Mouse (Mus musculus): ENCODE data around the gene Cdkl5.
A peak's percentile ranks its signal among the peaks of the same experiment; 100 is the strongest.

The Cdkl5 gene

DNA sequence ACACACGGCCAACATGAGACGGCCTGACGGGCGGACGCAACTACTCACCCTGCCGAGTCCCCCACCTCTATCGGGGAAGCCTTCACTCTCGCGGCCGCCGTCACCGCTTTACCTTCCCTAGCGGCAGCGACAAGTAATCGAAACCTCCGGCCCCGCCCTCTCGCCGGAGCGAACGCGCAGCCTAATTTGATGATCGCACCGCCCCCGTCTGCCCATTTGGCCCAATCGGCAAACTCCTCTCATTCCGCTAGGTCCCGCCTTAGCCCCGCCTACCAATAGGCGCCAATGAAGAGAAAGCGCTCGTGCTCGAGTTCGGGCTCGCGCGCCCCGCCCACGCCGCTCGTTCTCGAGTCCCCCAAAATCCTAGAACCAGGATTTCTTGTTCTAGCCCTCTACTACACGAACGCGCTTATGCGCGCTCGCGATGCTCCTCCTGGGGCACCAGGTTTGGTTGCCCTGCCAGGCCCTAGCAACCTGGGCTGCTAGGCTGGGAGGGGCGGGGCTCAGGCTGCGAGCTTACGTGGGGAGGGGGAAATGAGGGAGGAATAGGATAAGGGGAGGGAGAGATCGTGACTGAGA lies at the start of gene Cdkl5:
TSS of gene Cdkl5 (minus strand) at position 162 of the 579 bp plus-strand sequence.
- peak; percentile 91 for DNase-seq

DNA sequence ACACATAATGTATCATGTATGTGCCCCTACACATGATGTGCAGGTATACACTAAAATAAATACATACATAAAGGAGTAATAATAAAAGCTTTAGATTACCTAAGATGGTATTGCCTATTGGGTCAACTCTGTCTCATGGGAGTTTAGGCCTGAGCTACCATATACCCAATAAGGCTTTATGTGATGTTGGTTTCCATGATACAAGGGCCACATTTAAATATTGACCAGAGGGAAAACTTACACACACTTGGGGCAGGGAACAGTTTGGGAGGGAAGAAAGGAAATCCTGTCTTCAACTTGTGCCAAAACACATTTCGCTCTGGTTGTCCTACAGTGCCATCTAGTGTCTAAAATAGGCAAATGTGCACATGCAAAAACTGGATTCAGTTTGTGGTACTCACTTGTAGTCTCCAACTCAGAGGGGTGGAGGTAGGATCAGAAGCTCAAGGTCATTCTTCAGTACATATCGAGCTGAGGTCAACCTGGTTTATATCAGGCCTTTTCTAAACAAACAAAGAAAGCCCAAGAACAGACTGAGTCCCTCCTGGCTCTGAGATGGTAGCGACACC lies 38.8 kb upstream of the Cdkl5 start:
- DNase-seq = peak; percentile 8

DNA sequence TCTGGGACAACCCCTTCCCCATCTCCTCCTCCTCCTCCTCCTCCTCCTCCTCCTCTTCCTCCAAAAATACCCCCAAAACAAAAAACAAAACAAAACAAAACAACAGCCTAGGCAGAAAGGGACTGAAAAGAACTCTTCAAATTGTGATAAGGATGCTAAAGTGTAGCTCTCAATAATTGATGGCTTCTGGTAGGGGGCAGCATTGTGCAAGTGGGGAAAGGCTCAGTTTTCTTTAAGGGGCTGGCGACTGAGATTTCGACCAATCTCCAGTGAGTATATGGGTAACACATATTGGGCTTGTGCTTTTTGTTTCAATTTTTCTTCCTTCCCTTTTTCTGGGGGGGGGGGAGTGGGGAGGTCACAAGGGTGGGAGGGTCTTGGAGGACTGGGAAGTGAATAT lies 37.9 kb upstream of the Cdkl5 start:
- DNase-seq = no peak

DNA sequence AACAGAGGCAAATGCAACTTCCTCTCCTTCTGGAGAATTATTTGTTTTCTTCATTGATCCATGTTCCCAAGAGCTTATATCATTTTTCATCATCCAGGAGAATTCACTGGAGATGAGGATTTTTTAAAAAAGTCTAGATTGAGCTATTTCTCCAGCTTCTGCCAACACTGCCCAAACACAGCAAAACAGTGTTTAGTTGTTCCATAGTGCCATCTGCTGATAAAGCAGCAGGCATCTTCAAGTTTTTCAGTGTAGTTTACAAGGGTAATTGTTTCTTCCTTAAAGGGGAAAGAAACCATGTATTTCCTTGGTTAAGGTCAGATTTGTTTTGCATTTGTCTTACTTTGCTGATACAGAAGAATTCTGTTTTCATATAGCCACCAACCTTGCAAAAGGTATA lies 35.7 kb upstream of the Cdkl5 start:
- no peak for DNase-seq

DNA sequence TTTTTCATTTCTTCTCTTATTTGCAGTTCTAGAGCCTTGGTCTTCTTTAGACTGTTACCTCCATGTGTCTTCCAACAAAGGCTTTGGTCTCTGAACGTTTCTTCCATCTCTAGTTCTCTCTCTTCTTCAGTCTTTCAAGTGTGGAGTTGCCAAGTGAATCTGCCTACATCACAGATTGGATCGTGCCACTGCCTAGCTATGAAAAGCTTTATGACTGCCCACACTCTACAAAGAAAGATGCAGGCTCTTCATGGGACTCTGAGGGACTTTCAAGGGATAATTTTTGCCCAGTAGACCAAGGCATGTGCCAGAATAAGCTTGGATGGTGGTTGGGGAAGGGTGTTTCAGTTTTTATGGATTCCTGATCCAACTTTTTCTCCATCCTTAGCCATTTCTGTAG lies 30.0 kb upstream of the Cdkl5 start:
- DNase-seq = no peak

DNA sequence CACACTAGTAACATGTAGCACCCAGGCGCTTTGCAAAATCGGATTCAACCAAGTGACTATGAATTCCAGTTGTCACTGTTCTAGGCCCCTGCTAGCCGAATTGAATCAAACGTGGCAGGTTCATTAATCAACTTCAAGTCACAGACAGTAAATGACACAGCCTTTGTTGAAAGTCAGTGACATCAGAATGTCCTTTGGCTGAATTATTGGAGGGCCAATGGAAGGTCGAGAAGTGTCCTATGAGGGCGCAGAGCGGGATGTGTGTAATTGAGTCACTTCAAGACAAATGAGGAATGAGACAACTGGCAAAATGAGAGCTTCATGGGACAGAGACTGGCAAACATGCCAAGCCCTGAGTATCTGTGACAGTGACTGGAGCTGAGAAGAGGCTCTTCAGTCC lies 27.0 kb upstream of the Cdkl5 start:
- no peak for DNase-seq

DNA sequence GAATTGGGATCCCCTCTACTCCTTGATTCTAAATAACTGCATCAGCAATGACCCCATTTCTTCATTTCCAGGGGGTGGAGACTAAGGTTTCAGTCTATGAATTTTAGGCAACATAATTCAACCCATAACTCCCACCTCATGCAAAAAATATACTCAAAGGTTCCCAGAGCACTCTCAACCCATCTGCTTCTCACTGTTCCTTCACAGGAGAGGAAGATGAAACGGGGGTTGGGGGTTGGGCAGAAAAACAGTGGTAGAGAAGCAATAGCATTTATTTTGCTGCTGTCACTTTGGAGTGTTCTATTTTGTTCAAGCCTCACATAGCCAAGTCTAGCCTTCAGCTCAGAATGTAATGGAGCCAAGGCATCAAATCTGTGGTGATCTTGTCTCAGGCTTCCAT lies 23.7 kb upstream of the Cdkl5 start:
- DNase-seq = no peak

DNA sequence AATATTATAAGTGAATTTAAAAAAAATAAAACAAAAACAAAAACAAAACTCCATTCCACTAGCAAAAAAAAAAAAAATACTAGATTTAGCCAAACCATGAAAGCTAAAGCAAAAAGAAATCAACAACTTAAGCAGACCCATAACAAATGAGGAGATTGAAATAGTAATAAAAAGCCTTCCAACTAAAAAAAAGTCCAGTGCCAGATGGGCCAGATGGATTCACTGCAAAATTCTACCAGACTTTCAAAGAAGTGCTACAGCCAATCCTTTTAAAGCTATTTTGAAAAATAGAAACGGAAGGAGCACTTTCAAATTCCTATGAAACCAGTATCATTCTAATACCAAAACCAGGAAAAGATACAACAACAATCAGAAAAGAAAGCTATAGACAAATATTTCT lies 11.8 kb upstream of the Cdkl5 start:
- DNase-seq = no peak

DNA sequence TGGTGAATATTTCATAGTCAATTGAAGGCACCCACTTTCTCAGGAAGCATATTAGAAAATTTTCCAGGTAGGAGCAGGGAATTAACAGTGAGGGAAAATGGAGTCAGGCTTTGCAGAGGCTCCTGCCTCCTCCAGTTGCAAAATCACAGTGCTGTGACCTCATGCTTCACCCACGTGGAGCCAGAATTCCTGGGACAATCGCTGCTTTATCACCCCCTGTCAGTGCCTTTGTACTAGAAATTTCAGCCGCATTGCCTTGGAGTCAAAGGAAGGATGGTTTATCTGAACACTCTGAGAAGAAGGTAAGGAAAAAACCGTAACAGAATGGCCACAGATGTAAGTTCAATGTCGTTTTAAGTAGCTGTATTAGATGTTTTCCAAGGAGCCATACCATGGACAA lies 1.5 kb upstream of the Cdkl5 start:
- DNase-seq = no peak

DNA sequence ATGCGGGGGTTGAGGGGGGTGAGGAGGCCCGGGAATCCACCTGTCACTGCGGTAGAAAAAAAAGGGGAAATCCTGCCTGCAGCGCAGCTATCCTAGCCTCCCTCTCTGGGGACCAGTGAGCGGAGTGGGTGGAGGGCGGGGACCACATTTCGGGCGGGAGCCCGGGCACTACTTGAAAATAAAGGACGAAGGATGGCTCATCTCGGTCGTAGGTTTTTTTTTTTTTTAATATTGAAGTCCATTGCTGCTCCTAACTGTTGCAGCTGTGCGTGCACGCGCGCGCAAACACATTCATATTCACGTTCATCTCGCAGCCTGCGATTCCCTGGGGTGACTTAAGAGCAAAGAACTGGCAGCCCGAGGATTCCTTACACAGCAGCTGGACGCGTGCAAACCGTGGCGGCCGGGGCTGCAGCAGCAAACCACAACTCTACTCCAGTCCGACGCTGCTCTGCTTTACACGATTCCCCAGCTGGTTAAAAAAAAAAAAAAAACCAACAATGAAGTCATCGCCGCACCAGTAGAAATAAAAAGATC lies 695 bp upstream of the Cdkl5 start:
- no peak for DNase-seq

DNA sequence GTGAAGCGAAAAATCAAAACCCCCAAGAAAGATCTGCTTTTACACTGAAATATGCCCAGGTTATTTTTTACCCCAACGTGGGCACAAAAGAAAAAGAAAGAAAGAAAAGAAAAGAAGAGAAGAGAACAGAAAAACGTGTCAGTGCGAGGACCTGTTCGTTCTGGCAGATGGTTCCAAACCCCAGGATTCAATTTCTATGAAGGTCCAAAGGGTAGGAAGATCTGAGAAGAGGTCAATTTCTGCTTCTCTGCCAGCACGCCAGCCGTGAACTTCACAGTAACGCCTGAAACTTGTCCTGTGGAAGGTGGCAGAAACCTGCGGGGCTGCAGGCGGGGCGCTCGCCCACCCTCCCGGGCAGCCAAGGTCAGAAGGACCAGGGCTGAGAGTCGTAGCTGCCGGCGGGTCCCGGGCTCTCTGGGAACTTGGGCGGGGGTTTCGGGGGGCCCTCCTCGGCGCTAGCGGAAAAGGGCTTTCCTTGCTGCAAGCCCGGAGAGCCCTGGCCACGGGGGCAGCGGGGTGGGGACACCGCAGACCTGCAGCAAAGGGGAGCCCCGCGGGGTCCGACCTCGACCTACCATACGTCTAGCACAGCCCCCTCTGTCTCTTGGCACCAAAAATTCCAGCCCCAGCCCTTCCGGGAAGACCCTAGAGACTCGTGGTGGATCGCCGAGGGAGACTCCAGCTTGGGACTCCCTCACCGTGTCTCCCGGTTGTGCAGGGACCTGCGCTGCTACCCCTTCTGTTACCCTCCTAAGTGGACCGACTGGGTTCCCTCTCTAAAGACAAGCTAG lies 560 bp downstream of the Cdkl5 start:
- no peak for DNase-seq

DNA sequence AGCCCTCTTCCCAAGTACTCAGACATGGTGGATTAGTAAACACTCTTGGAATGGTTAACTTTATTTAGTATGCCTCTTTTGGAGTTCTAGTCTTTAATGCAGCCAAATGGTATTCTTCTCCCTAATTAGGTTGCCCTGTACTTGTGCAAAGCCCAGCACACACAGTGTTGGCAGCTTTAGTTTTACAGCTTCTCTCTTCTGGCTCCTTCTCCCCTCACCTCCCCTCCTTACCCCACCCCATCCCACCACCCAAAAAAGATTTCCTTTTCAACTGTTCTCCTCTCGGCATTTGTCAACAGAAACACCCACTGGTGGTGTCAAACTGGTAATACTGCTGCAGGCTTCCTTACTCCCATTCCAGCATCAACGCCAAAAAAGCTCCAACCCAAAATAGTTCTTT lies 1.8 kb downstream of the Cdkl5 start:
- DNase-seq = no peak

DNA sequence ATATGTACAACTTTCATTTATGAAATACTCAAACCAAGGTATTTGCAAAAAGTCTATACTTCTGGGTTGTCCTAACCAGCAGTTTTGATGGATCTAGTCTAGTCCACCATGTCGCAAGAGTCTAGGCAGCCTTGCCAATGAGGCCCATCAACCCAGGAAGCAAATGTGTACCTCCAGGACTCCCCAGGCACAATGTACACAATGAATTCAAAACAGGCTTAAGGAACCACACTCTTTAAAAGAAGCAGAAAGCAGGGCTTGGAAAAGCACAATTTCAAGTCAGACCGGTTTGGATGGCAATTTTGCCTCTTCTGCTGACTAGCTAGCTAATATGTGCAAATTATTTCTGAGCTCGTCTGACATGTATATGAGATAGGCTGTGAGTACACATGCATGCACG lies 4.2 kb downstream of the Cdkl5 start:
- no peak for DNase-seq

DNA sequence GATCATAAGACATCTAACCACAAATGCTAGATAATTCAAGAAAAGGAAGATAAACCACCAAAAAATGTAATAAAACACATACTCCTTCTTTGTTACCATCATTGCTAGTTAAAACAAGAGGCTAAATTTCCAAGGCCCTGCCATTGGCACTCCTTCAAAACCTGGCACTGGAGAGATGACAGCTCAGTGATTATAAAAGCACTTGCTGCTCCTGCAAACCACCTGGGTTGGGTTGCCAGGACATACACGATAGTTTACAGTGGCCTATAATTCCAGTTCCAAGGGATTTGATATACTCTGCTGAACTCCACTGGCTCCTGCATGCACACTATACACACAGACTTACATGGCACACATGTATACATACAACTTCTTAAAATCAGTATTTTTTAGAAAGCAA lies 16.6 kb downstream of the Cdkl5 start:
- no peak for DNase-seq

DNA sequence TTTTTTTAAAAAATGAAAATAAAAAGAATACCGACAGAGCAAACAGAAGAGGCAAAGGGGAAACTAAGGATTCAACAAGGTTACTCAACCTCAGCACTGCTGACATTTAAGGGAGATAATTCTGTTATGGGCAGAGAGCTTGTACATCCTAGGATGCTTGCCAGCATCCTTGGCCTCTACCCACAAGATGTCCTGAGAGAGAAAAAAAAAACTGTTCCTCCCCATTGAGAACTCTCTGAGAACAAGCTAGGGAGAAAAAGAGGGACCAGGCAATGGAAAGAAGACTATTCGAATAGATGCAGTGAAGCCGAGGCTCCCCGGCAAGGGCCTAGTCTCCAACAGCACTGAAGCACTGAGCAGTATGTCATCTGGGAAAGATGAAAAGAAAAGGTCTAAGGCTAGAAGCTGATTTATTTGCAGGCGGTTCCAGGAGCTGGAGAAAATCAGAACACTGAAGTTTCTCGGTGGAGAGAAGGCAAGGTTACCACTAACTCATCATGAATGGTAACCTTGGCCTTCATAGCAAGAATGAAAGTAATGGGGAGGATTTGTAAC lies 22.4 kb downstream of the Cdkl5 start:
- no peak for DNase-seq

DNA sequence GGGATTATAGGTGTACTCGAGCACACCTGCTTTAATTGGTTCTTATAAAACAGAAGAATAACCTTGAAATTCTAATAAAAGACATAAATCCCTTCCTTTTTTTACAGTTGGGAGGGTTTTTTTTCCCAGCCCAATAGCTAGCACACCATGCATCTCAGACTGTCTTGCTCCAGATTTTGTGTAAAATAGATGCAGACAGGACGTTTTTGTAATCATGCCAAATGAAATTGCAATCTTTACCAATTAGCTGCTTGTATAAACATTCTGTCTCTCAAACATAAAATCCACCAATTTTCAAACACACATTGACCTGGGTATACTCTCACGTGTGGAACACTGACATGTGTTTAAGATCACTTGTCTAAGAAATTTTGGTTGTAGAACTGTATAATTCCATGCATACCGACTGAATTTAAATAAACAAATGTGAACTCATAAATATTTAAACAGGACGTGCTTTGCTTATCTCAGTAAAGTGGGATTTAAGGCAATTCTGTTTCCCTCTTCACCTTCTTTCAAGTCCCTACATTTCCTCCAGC lies 35.8 kb downstream of the Cdkl5 start:
- DNase-seq = no peak

DNA sequence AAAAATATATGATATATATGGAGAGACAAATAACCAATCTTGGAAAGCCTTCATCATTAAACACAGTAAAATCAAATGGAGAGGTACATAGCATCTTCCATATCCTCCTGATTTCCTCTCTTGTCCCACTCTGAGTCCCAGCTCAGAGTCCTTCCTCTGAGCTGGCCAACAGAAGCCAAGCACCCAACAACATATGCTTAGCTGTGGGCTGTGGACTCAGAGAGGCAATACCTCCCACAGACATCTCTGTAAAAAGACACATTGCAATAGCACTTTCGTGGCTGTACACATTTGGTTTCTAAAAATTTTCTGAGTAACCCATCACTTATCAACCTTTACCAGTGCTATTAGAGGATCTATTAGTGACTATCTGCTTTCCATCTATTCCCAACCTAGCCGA lies 44.9 kb downstream of the Cdkl5 start:
- DNase-seq = no peak

DNA sequence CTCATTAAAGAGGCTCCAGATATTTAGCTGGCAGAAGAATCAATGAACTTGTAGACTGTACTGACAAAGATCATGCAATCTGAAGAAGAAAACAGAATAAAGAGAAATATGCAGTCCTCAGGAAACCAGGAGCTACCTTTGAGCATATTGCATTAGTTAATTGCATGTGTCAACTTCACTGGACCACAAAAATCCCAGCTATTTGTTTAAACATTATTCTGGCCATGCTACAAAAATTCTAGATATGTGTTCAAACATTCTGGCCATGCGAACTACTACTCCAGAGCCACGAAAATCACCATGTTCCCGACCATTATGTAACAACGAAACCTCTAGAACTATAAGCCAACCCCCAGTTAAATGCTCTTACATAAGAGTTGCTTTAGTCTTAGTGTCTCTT lies 49.8 kb downstream of the Cdkl5 start:
- DNase-seq = no peak

DNA sequence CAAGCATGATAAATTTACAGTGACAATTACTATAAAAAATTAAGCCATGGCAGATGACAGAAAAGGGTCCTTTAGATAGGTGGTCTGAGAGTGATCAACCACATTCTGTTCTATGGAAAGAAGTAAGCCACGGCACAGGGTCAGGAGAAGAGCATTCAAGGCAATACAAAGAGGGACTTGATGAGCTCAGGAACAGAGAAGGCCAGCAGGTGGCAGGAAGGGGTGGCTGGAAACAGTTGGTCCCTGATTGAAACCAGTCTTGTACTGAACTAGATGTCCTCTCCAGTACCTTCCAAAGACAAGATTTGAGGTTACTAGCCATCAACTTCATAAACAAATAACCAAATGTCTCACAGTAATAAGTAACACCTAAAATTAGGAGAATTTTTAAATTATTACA lies 59.0 kb downstream of the Cdkl5 start:
- no peak for DNase-seq

DNA sequence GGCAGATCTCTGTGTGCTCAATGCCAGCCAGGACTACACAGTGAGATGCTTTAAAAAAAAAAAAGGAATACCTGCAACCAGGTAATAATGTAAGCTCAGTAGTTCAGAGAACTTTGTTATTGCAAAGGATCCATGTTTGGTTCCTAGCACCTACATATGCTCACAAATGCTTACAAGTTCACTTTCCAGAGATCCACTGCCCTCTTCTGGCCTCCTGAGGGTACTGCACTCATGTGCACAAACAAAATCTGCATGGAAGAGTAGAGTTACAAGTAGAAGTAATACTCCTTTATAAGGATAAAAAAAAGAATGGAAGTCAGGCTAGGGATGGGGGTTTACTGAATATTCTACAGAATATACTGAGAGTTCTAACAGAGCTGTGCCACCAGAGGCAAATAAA lies 63.8 kb downstream of the Cdkl5 start:
- no peak for DNase-seq

DNA sequence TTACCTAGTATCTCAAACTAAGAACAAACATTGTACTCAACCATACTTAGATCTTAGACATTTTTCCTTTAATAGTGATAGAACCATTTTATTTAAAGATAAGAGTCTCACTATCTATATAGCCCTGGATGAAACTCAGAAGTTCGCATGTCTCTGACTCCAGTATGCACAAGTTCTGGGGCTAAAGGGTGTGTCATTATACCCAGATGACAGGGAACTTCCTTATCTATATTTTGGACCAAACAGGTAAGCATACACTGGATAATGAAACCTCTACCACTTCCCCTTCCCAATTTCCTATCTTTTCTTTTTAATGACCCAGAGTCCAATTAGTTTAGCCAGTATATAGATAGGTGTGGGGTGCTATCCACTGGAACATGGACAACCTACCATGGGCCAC lies 65.6 kb downstream of the Cdkl5 start:
- no peak for DNase-seq

DNA sequence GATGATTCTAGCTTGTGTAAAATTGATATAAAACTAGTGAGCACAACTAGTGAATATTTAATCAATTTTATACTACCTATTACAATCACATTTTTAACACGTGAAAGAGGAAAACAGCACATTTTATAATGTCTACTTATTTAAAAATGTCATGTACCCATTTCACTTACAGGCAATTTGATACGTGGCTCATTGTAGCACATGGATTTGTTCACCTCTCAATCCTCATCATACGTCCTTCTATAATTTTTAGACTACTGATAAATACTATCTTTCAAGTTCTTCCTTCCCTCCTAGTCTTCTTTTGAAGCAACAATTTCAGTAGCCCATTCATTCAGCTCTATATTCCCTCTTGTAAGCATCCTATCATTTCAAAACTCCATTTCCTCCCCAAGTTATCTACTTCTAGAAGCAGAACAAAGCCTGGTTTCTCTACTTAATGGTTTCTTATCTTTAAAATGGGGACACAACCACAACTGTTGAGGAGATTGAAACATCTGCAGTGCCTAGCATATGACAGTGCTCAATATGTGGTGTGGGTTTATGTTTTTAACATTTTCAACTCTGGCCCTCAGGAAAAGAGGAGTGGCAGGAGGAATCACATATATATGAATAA lies 75.4 kb downstream of the Cdkl5 start:
- no peak for DNase-seq

DNA sequence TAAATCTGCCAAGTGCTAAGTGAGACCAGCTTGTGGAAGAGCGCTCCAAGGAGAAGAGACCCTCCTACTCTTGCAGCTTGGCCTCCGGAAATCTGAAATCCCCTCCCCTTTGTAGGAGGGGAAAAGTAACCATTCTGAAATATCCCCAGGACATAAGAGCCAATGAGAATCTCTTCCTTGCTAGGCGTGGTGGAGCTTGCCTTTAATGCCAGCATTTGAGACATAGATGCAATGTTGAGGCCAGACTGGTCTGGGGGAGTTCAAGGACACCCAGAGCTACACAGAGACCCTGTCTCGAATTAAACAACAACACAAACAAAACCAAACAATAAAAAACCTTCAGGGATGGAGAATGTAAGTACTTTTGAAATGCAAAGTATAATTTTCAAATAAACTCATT lies 87.6 kb downstream of the Cdkl5 start, which contains the start of gene Gja6:
TSS of gene Gja6 (minus strand) at position 101 of the 400 bp plus-strand sequence.
- no peak for DNase-seq

Measured in right cerebral cortex, postnatal 25 days (tissue).